Mouse (Mus musculus) forebrain, embryonic 16.5 days (tissue): Measurements from ENCODE around the gene Uba6. TPM values are rescaled to one million over a fixed set of nuclear protein-coding genes. Genes with fewer than 3 reads are reported as not detected.

ENCODE experiments used
- ATAC-seq: fragments of 200-750 bp; cut with Nextera tagmentation; 2 replicates; pipeline ENCODE4 v1.8.0; 2017; ENCODE audit warnings: mild to moderate bottlenecking, moderate library complexity
- H3K27ac ChIP-seq: fragments of 300-500 bp; sonication (generic); 2 replicates; pipeline ENCODE4 v1.5.1; 2014; ENCODE audit warnings: low read length, control low read depth
- H3K27me3 ChIP-seq: fragments of 300-500 bp; sonication (generic); replicated peaks from 2 replicates; pipeline ENCODE4 v1.6.1; 2014; ENCODE audit warnings: low read length; ENCODE audit not compliant: control insufficient read depth, insufficient read depth
- H3K36me3 ChIP-seq: fragments of 300-500 bp; sonication (generic); 2 replicates; pipeline ENCODE4 v1.6.1; 2014; ENCODE audit not compliant: control insufficient read depth, insufficient read depth
- H3K4me1 ChIP-seq: fragments of 300-500 bp; sonication (generic); replicated peaks from 2 replicates; pipeline ENCODE4 v1.6.1; 2014; ENCODE audit warnings: low read length; ENCODE audit not compliant: control insufficient read depth, insufficient read depth
- H3K4me2 ChIP-seq: fragments of 300-500 bp; sonication (generic); 2 replicates; pipeline ENCODE4 v1.6.1; 2014; ENCODE audit warnings: mild to moderate bottlenecking, low read length, control low read depth
- H3K4me3 ChIP-seq: fragments of 300-500 bp; sonication (generic); replicated peaks from 2 replicates; pipeline ENCODE4 v1.5.1; 2014; ENCODE audit warnings: mild to moderate bottlenecking, low read length, control low read depth
- H3K9ac ChIP-seq: fragments of 300-500 bp; sonication (generic); replicated peaks from 2 replicates; pipeline ENCODE4 v1.6.1; 2014; ENCODE audit warnings: low read depth, low read length, control low read depth
- H3K9me3 ChIP-seq: fragments of 300-500 bp; sonication (generic); 2 replicates; pipeline ENCODE4 v1.6.1; 2016; ENCODE audit warnings: low read length; ENCODE audit not compliant: control insufficient read depth
- WGBS: fragments of 180-500 bp; shearing (Covaris S2); extraction: QIAGEN DNeasy Blood & Tissue Kit; methylation state at CpG from one replicate; pipeline ENCODE4 v1.1.7; 2014; 5-methylcytosine and 5-hydroxymethylcytosine counted together
- polyA plus RNA-seq: library from polyadenylated mRNA; unstranded; fragments of >200 nt; fragmentation: Nextera tagmentation; extraction: Ambion mirVana; gene quantifications from 2 replicates; pipeline ENCODE4 v1.2.1, GENCODE M21; 2015

Uba6 gene
- polyA plus RNA-seq, 1 experiment from 2014 or later = 16.2 TPM

DNA sequence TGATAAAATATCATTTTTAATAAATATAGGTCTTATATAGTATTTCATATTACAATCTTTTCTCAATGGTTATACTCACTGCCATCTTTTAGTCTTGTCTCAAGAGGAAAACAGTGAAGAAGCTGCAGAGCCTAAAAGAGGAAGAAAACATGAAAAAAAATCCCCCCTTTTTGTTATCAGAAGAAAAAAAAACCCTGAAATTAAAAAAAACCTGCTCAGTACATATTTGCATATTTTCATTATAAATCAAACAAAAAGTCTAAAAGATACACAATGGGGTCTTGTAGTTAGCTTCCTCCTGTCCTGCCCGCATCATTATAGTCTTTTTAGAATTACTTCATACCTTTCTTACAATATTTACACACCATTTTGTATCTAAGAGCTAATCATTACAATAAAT lies 43.9 kb downstream of the Uba6 start:
- no peak for ATAC-seq
- 91% methylated on average over 1 of the region's 1 CpGs for WGBS
- Histone ChIP-seq H3K9me3 (no peaks in the 10 kb centered on the region), H3K36me3 (peaks cover 19% of the 10 kb centered on the region), H3K27ac (no peak overlapping the region), H3K4me2 (no peak overlapping the region), H3K27me3 (no peaks in the 10 kb centered on the region), H3K9ac (no peak overlapping the region), H3K4me3 (no peak overlapping the region), H3K4me1 (no peaks in the 10 kb centered on the region)

DNA sequence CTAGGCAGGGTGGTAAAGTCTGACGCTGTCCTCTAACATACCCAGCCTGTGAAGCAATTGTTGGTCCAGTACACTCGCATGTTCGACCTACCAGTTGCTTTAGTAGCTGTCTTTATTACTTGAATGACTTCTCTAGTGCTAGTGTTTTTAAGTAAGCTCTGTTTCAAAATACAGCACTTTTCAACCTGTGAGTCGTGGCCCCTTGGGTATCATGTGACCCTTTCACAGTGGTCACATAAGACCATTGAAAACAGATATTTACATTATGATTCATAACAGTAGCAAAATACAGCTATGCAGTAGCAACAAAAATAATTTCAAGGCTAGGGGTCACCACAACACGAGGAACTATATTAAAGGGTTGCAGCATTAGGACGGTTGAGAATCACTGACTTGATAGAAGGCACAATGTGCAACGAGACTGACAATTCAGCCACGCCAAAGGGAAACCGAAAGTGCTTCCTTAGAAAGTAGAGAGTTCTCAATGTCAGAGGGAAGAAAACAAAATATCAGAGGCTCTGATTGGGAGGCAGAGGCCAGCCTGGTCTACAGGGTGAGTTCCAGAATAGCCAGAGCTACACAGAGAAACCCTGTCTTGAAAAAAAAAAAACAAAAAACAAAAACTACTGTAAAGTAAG lies 54.0 kb downstream of the Uba6 start:
- Histone ChIP-seq H3K9ac (no peak overlapping the region), H3K27me3 (no peaks in the 10 kb centered on the region), H3K4me2 (no peak overlapping the region), H3K27ac (no peak overlapping the region), H3K36me3 (peaks cover 12% of the 10 kb centered on the region), H3K4me3 (no peak overlapping the region), H3K9me3 (no peaks in the 10 kb centered on the region), H3K4me1 (no peaks in the 10 kb centered on the region)
- ATAC-seq = no peak
- 90% methylated on average over 9 of the region's 9 CpGs for WGBS

DNA sequence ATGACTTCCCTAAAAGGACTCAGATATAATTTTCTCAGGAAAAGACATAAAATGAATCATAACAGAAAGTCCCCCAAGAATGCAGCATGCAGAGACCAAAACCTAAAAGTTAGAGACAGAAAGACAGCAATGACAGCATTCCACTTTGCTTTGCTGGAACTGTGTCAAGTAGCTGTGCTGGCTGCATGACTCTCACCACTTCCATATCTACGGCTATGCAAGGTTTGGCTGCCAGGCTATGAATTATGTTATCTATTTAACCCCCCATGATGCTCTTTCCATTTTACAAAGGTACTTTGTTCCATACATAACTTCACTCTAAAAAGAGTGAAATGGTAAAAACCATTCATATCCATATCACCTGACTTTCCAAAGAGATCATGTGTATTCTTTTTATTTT lies 58.6 kb downstream of the Uba6 start:
- Histone ChIP-seq H3K9me3 (no peaks in the 10 kb centered on the region), H3K4me1 (no peaks in the 10 kb centered on the region), H3K4me3 (no peak overlapping the region), H3K27ac (no peak overlapping the region), H3K4me2 (no peak overlapping the region), H3K27me3 (no peaks in the 10 kb centered on the region), H3K9ac (no peak overlapping the region), H3K36me3 (peaks cover 14% of the 10 kb centered on the region)
- WGBS = 90% methylated on average over 1 of the region's 1 CpGs
- no peak for ATAC-seq

DNA sequence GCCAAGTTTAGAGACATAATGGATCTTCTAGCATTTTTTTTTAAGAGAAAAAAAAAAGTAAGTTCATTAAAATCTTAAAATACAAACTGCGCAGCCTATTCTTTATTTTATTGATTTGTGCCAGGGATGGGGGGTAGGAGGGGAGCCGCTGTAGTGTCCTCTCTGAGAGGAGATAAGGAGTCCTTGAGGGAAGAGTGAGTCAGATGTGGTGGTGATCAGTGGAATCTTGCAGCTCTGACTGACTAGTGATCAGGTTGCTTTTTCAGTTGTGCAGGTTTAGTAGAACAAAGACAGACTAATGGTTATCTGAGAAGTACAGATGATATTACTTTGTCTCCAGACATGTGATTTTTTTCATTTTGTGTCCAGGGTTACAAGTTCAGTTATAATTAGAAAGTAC lies 59.6 kb downstream of the Uba6 start:
- 98% methylated on average over 2 of the region's 2 CpGs for WGBS
- no peak overlapping the region for H3K4me3 ChIP-seq
- no peak for ATAC-seq

DNA sequence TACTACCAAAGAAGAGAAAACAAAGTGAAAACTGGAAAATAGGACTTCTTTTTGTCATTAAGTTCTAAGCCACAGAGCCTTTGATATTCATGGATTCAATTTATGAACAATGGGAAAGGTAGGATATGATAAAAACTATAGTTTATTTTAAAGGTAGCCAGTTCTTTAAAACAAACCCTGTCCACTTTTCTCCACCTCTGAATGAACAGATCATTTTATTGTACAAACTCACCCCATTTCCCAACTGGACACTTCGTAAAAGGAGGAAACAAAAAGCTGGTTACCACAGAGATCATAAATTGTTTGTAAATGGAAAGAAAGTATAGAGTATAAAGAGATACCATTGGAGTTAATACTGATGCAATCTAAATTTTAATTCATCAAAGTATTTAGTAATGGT lies 61.5 kb downstream of the Uba6 start:
- no peak overlapping the region for H3K9ac ChIP-seq
- peaks cover 10% of the 10 kb centered on the region for H3K36me3 ChIP-seq
- no peaks in the 10 kb centered on the region for H3K9me3 ChIP-seq
- 88% methylated on average over 1 of the region's 1 CpGs for whole genome bisulfite sequencing
- H3K27me3 ChIP-seq = no peaks in the 10 kb centered on the region
- no peak overlapping the region for H3K4me2 ChIP-seq
- H3K27ac ChIP-seq = no peak overlapping the region
- ATAC-seq = no peak
- no peak overlapping the region for H3K4me3 ChIP-seq
- no peaks in the 10 kb centered on the region for H3K4me1 ChIP-seq

More for the DNA sequence above, 59.6 kb downstream of the Uba6 start:
- Histone ChIP-seq H3K36me3 (peaks cover 12% of the 10 kb centered on the region), H3K4me2 (no peak overlapping the region), H3K9ac (no peak overlapping the region), H3K27me3 (no peaks in the 10 kb centered on the region), H3K4me1 (no peaks in the 10 kb centered on the region), H3K27ac (no peak overlapping the region), H3K9me3 (no peaks in the 10 kb centered on the region)

DNA sequence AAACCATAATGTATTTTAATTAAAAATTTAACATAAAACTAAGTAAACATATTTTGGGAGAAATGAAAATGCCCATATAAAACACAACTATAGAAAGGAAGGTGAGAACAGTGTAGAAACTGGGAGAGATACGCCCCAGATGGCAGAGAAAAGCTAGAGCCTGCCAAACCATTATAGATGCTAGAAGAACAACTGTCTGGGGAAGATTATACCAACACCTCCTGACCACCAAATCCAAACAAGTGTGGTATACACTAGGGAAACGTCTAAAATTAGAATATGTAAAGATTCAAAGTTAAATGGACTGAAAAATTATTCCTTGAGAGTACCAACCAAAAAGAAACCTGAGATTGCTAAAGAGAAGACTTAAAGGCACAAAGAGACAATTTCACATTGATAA lies 66.0 kb downstream of the Uba6 start:
- Histone ChIP-seq H3K4me3 (no peak overlapping the region), H3K9ac (no peak overlapping the region), H3K36me3 (peaks cover 7% of the 10 kb centered on the region), H3K27me3 (no peaks in the 10 kb centered on the region), H3K4me1 (no peaks in the 10 kb centered on the region), H3K27ac (no peak overlapping the region), H3K4me2 (no peak overlapping the region), H3K9me3 (no peaks in the 10 kb centered on the region)
- ATAC-seq = no peak
- 54% methylated on average over 2 of the region's 2 CpGs for WGBS

DNA sequence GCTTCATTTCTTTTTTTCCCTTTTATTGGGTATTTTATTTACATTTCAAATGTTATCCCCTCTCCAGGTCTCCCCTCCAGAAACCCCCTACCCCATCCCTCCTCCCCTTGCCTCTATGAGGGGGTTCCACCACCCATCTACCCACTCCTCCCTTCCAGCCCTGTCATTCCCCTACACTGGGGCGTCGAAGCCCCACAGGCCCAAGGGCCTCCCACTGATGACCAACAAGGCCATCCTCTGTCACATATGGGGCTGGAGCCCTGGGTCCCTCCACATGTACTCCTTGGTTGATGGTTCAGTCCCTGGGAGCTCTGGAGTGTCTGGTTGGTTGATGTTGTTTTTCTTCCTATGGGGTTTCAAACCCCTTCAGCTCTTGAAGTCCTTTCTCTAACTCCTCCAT lies 70.4 kb downstream of the Uba6 start:
- H3K4me1 ChIP-seq = no peaks in the 10 kb centered on the region
- no peak for ATAC-seq
- H3K36me3 ChIP-seq = no peaks in the 10 kb centered on the region
- no peak overlapping the region for H3K9ac ChIP-seq
- 98% methylated on average over 2 of the region's 2 CpGs for WGBS
- no peak overlapping the region for H3K4me2 ChIP-seq
- no peak overlapping the region for H3K27ac ChIP-seq
- H3K9me3 ChIP-seq = no peaks in the 10 kb centered on the region
- H3K27me3 ChIP-seq = no peaks in the 10 kb centered on the region
- H3K4me3 ChIP-seq = no peak overlapping the region

DNA sequence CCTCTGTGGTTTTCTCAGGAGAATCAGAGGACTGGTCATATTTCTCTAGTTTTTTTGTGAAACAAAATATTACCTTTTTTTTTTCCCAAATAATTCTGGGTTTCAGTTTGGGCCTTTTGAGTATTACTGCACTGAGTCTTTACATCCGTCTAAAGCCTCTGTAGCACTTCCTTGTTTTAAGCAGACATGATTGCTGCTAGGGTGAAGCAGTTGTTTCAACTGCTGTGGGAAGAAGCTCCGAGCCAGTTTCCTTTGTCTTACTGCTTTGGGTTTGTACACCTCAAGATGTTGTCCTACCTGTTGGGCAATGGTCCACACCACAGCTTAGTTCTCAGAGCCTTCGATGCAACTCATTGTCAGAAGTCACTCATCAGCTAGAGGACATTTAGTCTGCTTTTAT lies 72.0 kb downstream of the Uba6 start:
- no peaks in the 10 kb centered on the region for H3K9me3 ChIP-seq
- WGBS = 88% methylated on average over 3 of the region's 3 CpGs
- H3K4me1 ChIP-seq = no peaks in the 10 kb centered on the region
- H3K27ac ChIP-seq = no peak overlapping the region
- H3K36me3 ChIP-seq = no peaks in the 10 kb centered on the region
- H3K4me2 ChIP-seq = no peak overlapping the region
- ATAC-seq = no peak
- H3K27me3 ChIP-seq = no peaks in the 10 kb centered on the region
- no peak overlapping the region for H3K4me3 ChIP-seq
- no peak overlapping the region for H3K9ac ChIP-seq

DNA sequence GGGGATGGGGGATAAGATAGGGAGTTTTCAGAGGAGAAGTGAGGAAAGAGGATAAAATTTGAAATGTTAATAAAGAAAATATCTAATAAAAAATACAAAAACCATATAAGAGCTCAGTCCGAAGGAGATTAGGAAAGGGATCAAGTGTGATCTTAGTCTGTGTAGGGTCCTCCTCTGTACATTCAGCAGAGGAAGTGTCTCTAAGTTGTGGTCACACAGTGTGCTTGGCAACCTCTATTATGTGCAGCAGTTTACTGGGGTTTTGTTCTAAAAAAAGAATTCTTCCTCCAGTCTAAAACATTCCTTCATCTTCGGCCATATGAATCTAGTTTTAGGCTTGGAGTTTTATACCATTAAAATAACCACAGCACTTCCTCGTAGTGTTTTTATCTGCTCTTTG lies 73.6 kb downstream of the Uba6 start:
- no peak for ATAC-seq
- Histone ChIP-seq H3K4me2 (no peak overlapping the region), H3K4me1 (no peaks in the 10 kb centered on the region), H3K36me3 (no peaks in the 10 kb centered on the region), H3K27me3 (no peaks in the 10 kb centered on the region), H3K9me3 (no peaks in the 10 kb centered on the region), H3K9ac (no peak overlapping the region), H3K27ac (no peak overlapping the region), H3K4me3 (no peak overlapping the region)
- WGBS = 92% methylated on average over 3 of the region's 3 CpGs

DNA sequence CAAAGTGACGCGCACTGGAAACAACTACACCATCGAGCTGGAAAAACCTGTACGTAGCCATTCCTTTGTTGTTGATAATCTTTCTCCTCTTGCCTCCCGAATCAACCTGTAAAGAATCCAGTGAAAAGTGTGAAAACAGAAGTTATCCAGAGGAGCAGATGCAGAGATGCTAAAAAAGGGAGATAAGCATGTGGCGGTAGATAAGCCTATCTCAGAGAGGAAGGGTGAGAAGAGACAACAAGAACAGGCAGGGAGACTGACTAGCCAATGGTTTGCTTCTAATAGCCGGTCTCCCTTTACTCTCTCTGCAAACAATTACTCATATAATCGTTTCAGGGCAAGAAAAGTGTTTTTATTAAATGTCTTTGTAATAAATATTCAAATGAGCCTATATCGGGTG lies 77.8 kb downstream of the Uba6 start:
- Histone ChIP-seq H3K4me2 (no peak overlapping the region), H3K4me1 (no peaks in the 10 kb centered on the region), H3K4me3 (no peak overlapping the region), H3K36me3 (no peaks in the 10 kb centered on the region), H3K9me3 (no peaks in the 10 kb centered on the region), H3K27ac (no peak overlapping the region), H3K27me3 (no peaks in the 10 kb centered on the region), H3K9ac (no peak overlapping the region)
- ATAC-seq = no peak
- 85% methylated on average over 9 of the region's 9 CpGs for WGBS
